In the genomic region with DNA sequence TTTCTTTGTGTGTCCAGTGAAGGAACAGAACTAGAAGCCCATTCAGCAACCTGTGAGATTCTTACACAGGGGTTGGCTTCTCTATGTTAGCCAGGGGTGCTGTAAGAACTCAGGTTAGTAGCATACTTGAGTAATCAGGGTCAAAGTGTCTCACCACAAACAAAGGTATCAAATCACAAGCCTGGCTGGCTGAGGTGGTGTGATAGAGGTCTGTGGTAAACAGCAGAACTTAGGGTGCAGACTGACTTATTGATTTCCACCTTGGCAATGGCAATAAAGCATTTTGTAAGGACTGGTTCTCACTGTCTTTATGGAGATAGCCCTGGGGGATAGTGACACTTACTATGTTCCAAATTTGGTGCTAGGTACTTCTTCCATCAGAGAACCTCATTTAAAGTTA, we compare ENCODE assay signal across 30 mouse cellular contexts. TPM values are rescaled to one million over a fixed set of nuclear protein-coding genes. Genes with fewer than 3 reads are reported as not detected.
"Had no signal": no experiment of that assay in that cellular context is flagged by ENCODE, and none has a peak within 500 bp of the region (broad histone marks: within the 10 kb centered on the region; RNA-seq: fewer than 3 reads in every experiment).

No protein-coding gene starts in this region.

- H3K27ac ChIP-seq: heart, adult 2 months; heart, embryonic 13.5 days; heart, embryonic 15.5 days; hindbrain, embryonic 13.5 days; hindbrain, embryonic 15.5 days; hindbrain, postnatal 0 days; kidney, embryonic 15.5 days; kidney, postnatal 0 days; left cerebral cortex, adult 2 months; limb, embryonic 10.5 days; limb, embryonic 12.5 days; liver, embryonic 13.5 days had no signal

- H3K9ac ChIP-seq: forebrain, postnatal 0 days; heart, embryonic 13.5 days; heart, embryonic 15.5 days; hindbrain, embryonic 13.5 days; hindbrain, embryonic 15.5 days; kidney, embryonic 15.5 days; limb, embryonic 12.5 days; liver, embryonic 13.5 days had no signal

- H3K4me1 ChIP-seq: heart, embryonic 13.5 days; heart, embryonic 15.5 days; hindbrain, embryonic 13.5 days; hindbrain, embryonic 15.5 days; kidney, embryonic 15.5 days; limb, embryonic 10.5 days; limb, embryonic 12.5 days had no signal

- H3K36me3 ChIP-seq: heart, embryonic 13.5 days; heart, embryonic 15.5 days; hindbrain, embryonic 13.5 days; hindbrain, embryonic 15.5 days; kidney, embryonic 15.5 days; limb, embryonic 10.5 days; limb, embryonic 12.5 days; liver, embryonic 13.5 days had no signal

- H3K27me3 ChIP-seq: heart, embryonic 13.5 days; heart, embryonic 15.5 days; hindbrain, embryonic 13.5 days; hindbrain, embryonic 15.5 days; kidney, embryonic 15.5 days; limb, embryonic 12.5 days; liver, embryonic 13.5 days had no signal

- H3K4me2 ChIP-seq: heart, embryonic 11.5 days; heart, embryonic 13.5 days; heart, embryonic 15.5 days; hindbrain, embryonic 13.5 days; hindbrain, embryonic 15.5 days; kidney, embryonic 15.5 days; limb, embryonic 12.5 days; liver, embryonic 13.5 days had no signal

- H3K9me3 ChIP-seq: heart, embryonic 13.5 days; heart, embryonic 15.5 days; hindbrain, embryonic 13.5 days; hindbrain, embryonic 15.5 days; kidney, embryonic 15.5 days; limb, embryonic 10.5 days; limb, embryonic 12.5 days; liver, embryonic 13.5 days had no signal

- H3K4me3 ChIP-seq: heart, adult 2 months; heart, embryonic 13.5 days; heart, embryonic 15.5 days; hindbrain, embryonic 13.5 days; hindbrain, embryonic 15.5 days; kidney, embryonic 15.5 days; left cerebral cortex, adult 2 months; limb, embryonic 10.5 days; limb, embryonic 12.5 days; liver, embryonic 13.5 days had no signal

- DNase-seq: forebrain, postnatal 0 days; gastrocnemius, postnatal 14 days; gastrocnemius, postnatal 36 days; heart, adult 11 months; heart, adult 2 months; heart, postnatal 14 days; heart, postnatal 36 days; kidney, adult 11 months; kidney, adult 8-10 months; kidney, postnatal 14 days; layer of hippocampus, adult 9-11 months; liver, embryonic 13.5 days had no signal

- ATAC-seq: forebrain, postnatal 0 days; hindbrain, postnatal 0 days; intestine, embryonic 16.5 days had no signal

RNA-seq across cellular contexts. Expression of gene Serpina5, which starts 4.9 kb away (rescaled TPM):
- polyA plus RNA-seq: forebrain, postnatal 0 days; heart, adult 2 months; heart, embryonic 11.5 days; heart, embryonic 13.5 days; heart, embryonic 15.5 days; heart, postnatal 0 days; hindbrain, embryonic 11.5 days; hindbrain, embryonic 13.5 days; hindbrain, embryonic 15.5 days; hindbrain, postnatal 0 days; intestine, embryonic 14.5 days; kidney, embryonic 15.5 days; kidney, postnatal 0 days; large intestine, adult 2 months; limb, embryonic 10.5 days; limb, embryonic 12.5 days; limb, embryonic 14.5 days had no signal

RNA-seq across cellular contexts. Expression of gene Serpina3a, which starts 6.7 kb away (rescaled TPM):
- polyA plus RNA-seq: forebrain, postnatal 0 days; gonadal fat pad, adult 2 months; heart, adult 2 months; heart, embryonic 11.5 days; heart, embryonic 13.5 days; heart, embryonic 15.5 days; heart, postnatal 0 days; hindbrain, embryonic 11.5 days; hindbrain, embryonic 13.5 days; hindbrain, embryonic 15.5 days; hindbrain, postnatal 0 days; intestine, embryonic 14.5 days; intestine, embryonic 16.5 days; kidney, embryonic 15.5 days; kidney, postnatal 0 days; large intestine, adult 2 months; limb, embryonic 10.5 days; limb, embryonic 12.5 days; limb, embryonic 14.5 days; liver, embryonic 13.5 days had no signal

RNA-seq across cellular contexts. Expression of gene Serpina3b, which starts 21.9 kb away (rescaled TPM):
- polyA plus RNA-seq: forebrain, postnatal 0 days; heart, postnatal 0 days; hindbrain, embryonic 11.5 days; hindbrain, embryonic 13.5 days; hindbrain, embryonic 15.5 days; hindbrain, postnatal 0 days; intestine, embryonic 14.5 days; kidney, postnatal 0 days; large intestine, adult 2 months; limb, embryonic 10.5 days; limb, embryonic 12.5 days had no signal

RNA-seq across cellular contexts. Expression of gene Serpina3c, which starts 47.8 kb away (rescaled TPM):
- polyA plus RNA-seq: forebrain, postnatal 0 days; heart, embryonic 11.5 days; heart, embryonic 13.5 days; heart, embryonic 15.5 days; hindbrain, embryonic 11.5 days; hindbrain, embryonic 13.5 days; hindbrain, embryonic 15.5 days; intestine, embryonic 14.5 days; kidney, embryonic 15.5 days; limb, embryonic 10.5 days; limb, embryonic 12.5 days; liver, embryonic 13.5 days had no signal
